Mouse (Mus musculus) lung, adult 18-20 months (tissue): ENCODE data around the gene Cyp20a1.

ENCODE experiments used
- DNase-seq, 2 experiments: peaks; one replicate each; pipeline ENCODE4 v3.0.0; 2022; ENCODE audit warnings: mixed read lengths in 2 of 2

The Cyp20a1 gene

GRCm38 (mm10) chr1:60342808-60343629 is at the start of gene Cyp20a1:
Gene Cyp20a1 (plus strand): TSS chr1:60343323.
- DNase-seq: peak; percentile 91 to 93

DNA sequence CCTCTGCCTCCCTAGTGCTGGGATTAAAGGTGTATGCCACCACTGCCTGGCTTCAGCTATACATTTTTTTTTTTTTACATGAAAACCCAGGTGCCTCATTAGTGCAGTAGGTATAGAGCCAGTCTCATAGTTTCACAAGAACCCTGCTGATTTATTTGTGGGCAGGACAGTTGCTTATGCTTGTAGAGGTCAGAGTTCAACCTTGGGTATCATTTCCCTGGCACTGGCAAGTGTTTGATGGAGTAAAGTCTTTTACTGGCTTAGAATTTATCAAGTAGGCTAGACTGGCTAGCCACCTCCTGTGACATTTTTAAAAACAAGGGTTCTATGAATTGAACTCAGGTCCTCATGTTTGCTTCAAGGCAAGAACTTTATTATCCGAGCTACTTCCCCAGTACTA is 49.2 kb upstream of the Cyp20a1 start:
- DNase-seq: no peak

GRCm38 (mm10) chr1:60343630-60344455 is 720 bp downstream of the Cyp20a1 start:
- no peak for DNase-seq

- DNase-seq: no peak
These were observed 1.5 kb downstream of the Cyp20a1 start for GRCm38 (mm10) chr1:60344670-60345069.

GRCm38 (mm10) chr1:60345712-60346111 is 2.6 kb downstream of the Cyp20a1 start:
- no peak for DNase-seq

DNA sequence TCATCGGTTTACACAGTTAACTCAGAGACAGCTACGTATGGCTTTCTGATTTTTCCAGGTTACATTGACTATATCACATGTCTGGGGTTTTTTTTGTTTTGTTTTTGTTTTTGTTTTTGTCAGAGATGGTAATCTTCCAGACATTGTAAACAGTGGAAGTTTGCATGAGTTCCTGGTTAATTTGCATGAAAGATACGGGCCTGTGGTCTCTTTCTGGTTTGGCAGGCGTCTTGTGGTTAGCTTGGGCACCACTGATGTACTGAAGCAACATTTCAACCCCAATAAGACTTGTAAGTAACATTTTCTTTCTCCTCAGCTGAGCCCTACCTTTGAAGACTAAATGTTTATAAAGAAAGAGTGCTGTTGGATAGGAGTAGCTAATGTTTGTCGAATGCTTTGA is 9.7 kb downstream of the Cyp20a1 start:
- DNase-seq: no peak

GRCm38 (mm10) chr1:60361626-60362025 is 18.5 kb downstream of the Cyp20a1 start:
- no peak for DNase-seq

DNA sequence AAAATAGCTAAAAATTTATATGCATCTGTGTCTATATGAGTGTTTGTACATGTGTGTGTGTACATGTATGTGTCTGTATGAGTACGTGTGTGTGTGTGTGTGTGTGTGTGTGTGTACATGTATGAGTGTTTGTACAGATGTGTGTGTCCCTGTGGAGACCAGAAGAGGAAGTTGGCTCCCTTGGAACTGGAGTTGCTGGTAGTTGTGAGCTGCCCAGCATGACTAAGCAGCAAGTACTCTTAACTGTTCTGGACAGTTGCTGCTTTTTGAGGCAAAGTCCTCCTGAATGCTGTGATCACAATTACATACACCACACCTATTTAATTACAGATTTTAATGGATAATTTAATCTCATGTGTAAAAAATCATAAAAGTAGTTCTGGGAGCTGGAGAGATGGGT is 33.4 kb downstream of the Cyp20a1 start:
- DNase-seq: no peak

DNA sequence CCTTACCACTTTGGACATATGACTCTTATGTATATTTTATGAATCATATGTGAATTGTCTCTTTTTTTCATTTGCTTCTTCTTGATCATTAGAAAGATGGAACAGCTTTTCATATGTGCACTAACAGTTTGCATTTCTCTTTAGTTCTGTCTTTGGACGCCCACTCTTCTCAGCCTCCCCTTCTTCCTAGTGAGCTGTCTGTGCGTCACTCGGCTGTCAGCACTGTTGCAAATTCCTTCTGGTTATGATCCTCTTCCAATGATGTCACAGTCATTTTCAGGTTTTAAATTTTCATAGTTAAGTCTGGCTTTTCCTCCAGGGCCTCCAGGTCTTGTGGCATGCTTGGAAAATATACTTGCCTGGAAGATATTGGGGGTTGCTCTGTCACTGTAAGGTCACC is 38.8 kb downstream of the Cyp20a1 start:
- DNase-seq: no peak

DNA sequence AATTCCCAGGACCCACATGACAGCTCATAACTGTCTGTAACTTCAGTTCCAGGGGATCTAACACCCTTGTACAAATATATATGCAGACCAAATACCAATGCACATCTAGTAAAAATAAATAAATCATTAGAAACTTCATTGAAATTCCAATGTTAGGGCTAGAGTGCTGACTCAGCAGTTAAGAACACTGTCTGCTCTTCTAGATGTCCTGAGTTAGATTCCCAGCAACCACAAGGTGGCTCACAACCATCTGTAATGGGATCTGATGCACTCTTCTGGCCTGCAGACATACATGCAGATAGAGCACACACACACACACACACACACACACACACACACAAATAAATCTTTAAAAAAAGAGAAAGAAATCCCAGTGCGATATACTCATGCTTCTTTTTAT is 61.7 kb downstream of the Cyp20a1 start:
- DNase-seq: peak in 1 of 2 experiments; percentile 36

DNA sequence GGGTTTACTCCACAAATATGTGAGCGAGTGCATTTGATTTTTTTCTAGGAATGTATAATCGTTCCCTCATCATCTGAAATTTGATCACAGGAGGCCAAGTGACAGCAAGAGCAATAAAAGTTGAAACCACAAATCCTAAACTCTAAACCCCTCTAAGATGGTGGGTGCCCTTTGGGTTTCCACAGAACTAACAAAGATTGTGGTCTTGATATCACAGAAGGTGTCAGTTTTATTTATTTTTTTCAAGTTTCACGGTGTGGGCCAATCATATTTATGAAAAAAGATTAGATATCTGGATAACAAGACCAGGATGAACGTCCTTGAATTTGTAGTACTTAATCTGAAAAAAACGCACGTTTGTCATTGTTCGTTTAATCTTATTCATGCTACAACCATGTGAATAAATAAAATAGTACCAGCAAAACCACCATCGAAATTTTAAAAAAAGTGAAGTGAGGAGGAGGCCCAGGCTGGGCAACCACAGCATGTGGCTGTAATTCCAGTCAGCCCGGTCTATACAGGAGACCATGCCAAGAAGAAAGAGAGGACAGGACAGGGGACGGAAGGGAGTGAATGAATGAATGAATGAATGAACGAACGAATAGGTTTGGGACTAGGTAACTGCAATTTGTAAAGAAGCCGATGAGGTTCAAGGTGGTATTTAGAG is 65.5 kb downstream of the Cyp20a1 start:
- DNase-seq: no peak

DNA sequence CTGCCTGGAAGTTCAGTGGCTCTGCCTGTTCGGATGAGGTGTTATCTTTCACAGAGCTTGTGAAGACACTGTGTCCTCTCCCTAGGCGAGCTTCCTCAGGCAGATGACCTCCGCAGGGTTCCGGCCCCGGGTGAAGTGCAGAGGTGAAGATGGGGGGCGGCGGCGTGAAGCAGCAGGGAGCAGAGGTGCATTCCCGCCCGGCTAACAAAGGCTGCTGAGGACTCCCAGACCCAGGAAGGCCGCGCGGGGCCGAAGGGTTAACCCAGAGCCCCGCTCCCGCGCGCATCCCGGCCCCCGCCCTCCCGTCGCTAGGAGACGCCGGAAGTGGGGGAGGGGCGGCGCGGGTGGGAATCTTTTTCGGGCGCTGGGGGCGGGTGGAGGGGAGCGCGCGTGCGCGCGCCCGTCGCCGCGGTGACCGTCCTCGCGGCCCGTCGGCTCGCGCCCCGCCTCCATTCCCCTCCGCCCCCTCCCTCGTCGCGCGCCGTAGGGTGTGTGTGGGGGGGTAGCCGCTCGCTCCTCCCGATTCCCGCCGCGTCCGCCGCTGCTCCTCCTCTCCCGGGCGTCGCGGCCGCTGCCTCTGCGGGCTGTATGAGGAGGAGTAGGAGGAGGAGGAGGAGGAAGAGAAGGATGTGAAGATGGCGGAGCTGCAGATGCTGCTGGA is 66.2 kb downstream of the Cyp20a1 start, which contains the start of gene Abi2:
Abi2 (plus strand) TSS at position 452 of the 661 bp plus-strand sequence.
- peak; percentile 91 to 93 for DNase-seq

- peak; percentile 24 to 38 for DNase-seq
These were observed 67.0 kb downstream of the Cyp20a1 start for GRCm38 (mm10) chr1:60409928-60410817.

GRCm38 (mm10) chr1:60416724-60417123 is 73.6 kb downstream of the Cyp20a1 start:
- DNase-seq: peak in 1 of 2 experiments; percentile 3

DNA sequence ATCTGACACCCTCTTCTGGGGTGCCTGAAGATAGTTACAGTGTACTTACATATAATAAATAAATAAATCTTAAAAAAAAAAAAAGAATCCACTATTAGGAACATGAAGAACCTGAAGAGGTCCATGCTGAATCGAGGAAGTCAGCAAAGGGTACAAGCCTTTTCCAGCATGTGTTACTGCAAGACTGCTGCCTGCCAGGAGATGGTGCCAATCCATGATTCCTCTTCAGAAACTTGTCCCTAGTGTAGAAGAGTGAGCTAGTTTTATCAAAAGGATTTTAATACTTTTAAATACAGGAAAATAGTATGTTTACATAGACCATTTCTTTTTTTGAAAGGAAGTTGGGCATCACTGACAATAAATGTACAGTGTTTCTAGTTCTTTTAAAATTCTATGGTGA is 80.8 kb downstream of the Cyp20a1 start:
- no peak for DNase-seq

DNA sequence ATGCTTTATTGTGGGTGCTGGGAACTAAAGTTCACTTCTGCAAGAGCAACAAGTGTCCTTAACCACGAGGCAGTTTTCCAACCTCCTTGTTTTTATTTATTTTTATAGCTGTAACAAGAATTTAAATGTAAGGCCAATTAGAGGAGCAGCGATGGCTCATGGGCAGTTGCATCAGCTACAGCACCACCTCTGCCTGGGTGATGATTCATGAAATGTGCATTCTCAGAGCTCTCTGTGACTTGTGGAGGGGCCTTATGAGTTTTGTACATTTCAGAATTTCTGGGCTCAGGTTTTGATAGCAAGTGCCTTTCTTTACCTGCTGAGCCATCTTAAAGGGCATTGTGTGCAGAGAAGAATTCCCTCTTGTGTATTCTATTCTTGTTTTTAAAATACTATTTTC is 85.2 kb downstream of the Cyp20a1 start:
- DNase-seq: no peak

DNA sequence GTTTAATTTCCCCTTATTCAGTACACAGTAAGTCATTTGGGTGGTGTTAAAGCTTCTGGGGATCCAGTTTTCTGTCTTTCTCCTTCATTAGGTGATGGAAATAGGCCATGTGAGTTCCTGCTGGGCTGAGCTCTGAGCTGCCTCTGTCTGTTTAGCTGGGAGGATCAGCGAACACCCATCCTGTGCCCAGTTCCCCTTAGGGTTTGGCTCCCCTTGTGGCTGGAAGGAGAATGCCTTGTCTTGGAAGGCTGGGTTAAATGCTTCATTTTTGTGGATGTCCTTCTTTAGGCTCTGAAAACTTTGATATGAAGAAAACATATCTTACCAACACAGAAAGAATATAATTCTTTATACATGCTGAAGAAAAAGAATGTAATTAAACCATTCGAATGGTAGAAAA is 85.8 kb downstream of the Cyp20a1 start:
- DNase-seq: peak; percentile 21 to 28

- no peak for DNase-seq
These were observed 88.4 kb downstream of the Cyp20a1 start for GRCm38 (mm10) chr1:60431531-60431930.

DNA sequence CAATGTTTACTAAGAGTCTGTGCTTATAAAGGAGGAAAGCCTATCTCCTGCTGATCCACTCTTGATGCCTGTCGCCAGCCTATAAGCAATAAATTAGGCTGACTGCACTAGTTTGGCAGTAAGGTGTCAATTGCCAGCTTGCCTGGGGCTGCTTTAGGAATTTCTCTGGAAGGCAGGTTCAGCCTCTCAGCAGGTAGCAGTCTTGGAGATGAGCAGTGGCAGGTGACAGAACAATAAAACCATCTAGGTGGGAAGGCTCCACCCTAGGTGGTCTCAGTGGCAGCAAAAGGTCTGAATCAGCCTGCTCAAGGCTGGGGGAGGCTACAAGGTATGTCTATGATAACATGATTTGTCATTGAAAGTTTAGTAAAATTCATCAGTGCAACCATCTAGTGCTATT is 89.4 kb downstream of the Cyp20a1 start:
- no peak for DNase-seq
